Mouse (Mus musculus): ENCODE data around the gene Svbp. TPM values are rescaled to one million over a fixed set of nuclear protein-coding genes. Genes with fewer than 3 reads are reported as not detected.

Svbp gene
- polyA plus RNA-seq (2021; fragmentation: Nextera tagmentation) = 79.2 and 79.8 TPM in 2 replicates
- long read RNA-seq, experiment 1, transcript Svbp-201 (3 exons, 733 nt) = major isoform, 62 of 64 reads
- long read RNA-seq, experiment 1, partial matches to known transcripts = 0 of 64 reads
- long read RNA-seq, experiment 1, other reads (novel, unspliced or antisense) = 0 of 64 reads
- long read RNA-seq, experiment 2, transcript Svbp-201 (3 exons, 733 nt) = major isoform, 5 of 5 reads
- long read RNA-seq, experiment 2, partial matches to known transcripts = 0 of 5 reads
- long read RNA-seq, experiment 2, other reads (novel, unspliced or antisense) = 0 of 5 reads

GRCm38 (mm10) chr4:119194909-119195581 is at the start of gene Svbp:
TSS of gene Svbp (plus strand) at chr4:119195306.

GRCm38 (mm10) chr4:119173851-119174453 is 21.2 kb upstream of the Svbp start, which contains the start of gene Zfp691:
TSS of gene Zfp691 (minus strand) at chr4:119174195.

GRCm38 (mm10) chr4:119189864-119190263 is 5.2 kb upstream of the Svbp start, which contains the start of gene Ermap:
TSS of gene Ermap (minus strand) at chr4:119190011.

GRCm38 (mm10) chr4:119218169-119218568 is 23.1 kb downstream of the Svbp start, which contains the start of gene Tmem269:
TSS of gene Tmem269 (minus strand) at chr4:119218217.

GRCm38 (mm10) chr4:119232410-119233255 is 37.5 kb downstream of the Svbp start, which contains the start of the genes AU022252 and P3h1:
TSS of gene AU022252 (minus strand) at chr4:119232712.
TSS of gene P3h1 (plus strand) at chr4:119232915.

Other genes starting within 250 kb of the Svbp start
- 0.05 TPM in 1 of 2 replicates, not detected in the other for gene Lao1, start 233.7 kb upstream of the Svbp start, polyA plus RNA-seq (2021; fragmentation: Nextera tagmentation)
- gene Slc2a1, start 86.6 kb upstream of the Svbp start, polyA plus RNA-seq (2021; fragmentation: Nextera tagmentation) = 18.5 and 19.3 TPM in 2 replicates
- gene Zfp691, start 21.1 kb upstream of the Svbp start, polyA plus RNA-seq (2021; fragmentation: Nextera tagmentation) = 11.2 and 12.6 TPM in 2 replicates
- gene Ermap, start 5.3 kb upstream of the Svbp start, polyA plus RNA-seq (2021; fragmentation: Nextera tagmentation) = 0.09 and 0.14 TPM in 2 replicates
- gene Tmem269, start 22.9 kb downstream of the Svbp start, polyA plus RNA-seq (2021; fragmentation: Nextera tagmentation) = 0.35 and 0.48 TPM in 2 replicates
- 20.0 and 20.8 TPM in 2 replicates for gene AU022252, start 37.4 kb downstream of the Svbp start, polyA plus RNA-seq (2021; fragmentation: Nextera tagmentation)
- gene P3h1, start 37.6 kb downstream of the Svbp start, polyA plus RNA-seq (2021; fragmentation: Nextera tagmentation) = 2.9 and 4.8 TPM in 2 replicates
- 1.0 and 1.2 TPM in 2 replicates for gene Cldn19, start 60.1 kb downstream of the Svbp start, polyA plus RNA-seq (2021; fragmentation: Nextera tagmentation)
- 74.6 and 93.9 TPM in 2 replicates for gene Ybx1, start 99.3 kb downstream of the Svbp start, polyA plus RNA-seq (2021; fragmentation: Nextera tagmentation)
- gene Ppih, start 125.2 kb downstream of the Svbp start, polyA plus RNA-seq (2021; fragmentation: Nextera tagmentation) = 30.2 and 32.6 TPM in 2 replicates
- gene Ccdc30, start 220.2 kb downstream of the Svbp start, polyA plus RNA-seq (2021; fragmentation: Nextera tagmentation) = 12.6 and 14.4 TPM in 2 replicates
- gene Ppcs, start 227.1 kb downstream of the Svbp start, polyA plus RNA-seq (2021; fragmentation: Nextera tagmentation) = 15.0 and 19.0 TPM in 2 replicates
- gene Zmynd12, start 227.5 kb downstream of the Svbp start, polyA plus RNA-seq (2021; fragmentation: Nextera tagmentation) = 0.40 and 0.59 TPM in 2 replicates